Mouse (Mus musculus): ENCODE data around the gene Rcor1. TPM values are rescaled to one million over a fixed set of nuclear protein-coding genes. Genes with fewer than 3 reads are reported as not detected.
A peak's percentile ranks its signal among the peaks of the same experiment; 100 is the strongest.

Rcor1 gene
- polyA plus RNA-seq, 1 experiment, result 14.6 TPM

GRCm38 (mm10) chr12:111028176-111029167 lies 10.7 kb upstream of the Rcor1 start:
- 61% methylated on average over 19 of the region's 19 CpGs for WGBS
- no peaks in the 10 kb centered on the region; the same call in 1 of the 2 replicates for H3K4me1 ChIP-seq (ENCODE audit: control insufficient read depth, insufficient read depth, low read length)
- H3K27ac ChIP-seq (ENCODE audit: control insufficient read depth, insufficient read depth, low read depth, low read length, poor library complexity), result peak overlapping the region; percentile 59
- no peak for TF ChIP-seq POLR2A (IDR thresholded peaks at IDR 0.05; ENCODE audit: borderline replicate concordance, control insufficient read depth, low read depth, low read length)
- no peak for TF ChIP-seq CTCF (IDR thresholded peaks at IDR 0.05; ENCODE audit: control insufficient read depth, insufficient read depth, low read length)
- H3K4me3 ChIP-seq (replicated peaks; ENCODE audit: control insufficient read depth, low read depth, low read length), result peak overlapping the region; percentile 78

GRCm38 (mm10) chr12:111029291-111029890 lies 9.8 kb upstream of the Rcor1 start:
- no peaks in the 10 kb centered on the region; the same call in 1 of the 2 replicates for H3K4me1 ChIP-seq (ENCODE audit: control insufficient read depth, insufficient read depth, low read length)
- 41% methylated on average over 7 of the region's 7 CpGs for WGBS
- no peak for TF ChIP-seq CTCF (IDR thresholded peaks at IDR 0.05; ENCODE audit: control insufficient read depth, insufficient read depth, low read length)
- TF ChIP-seq POLR2A (IDR thresholded peaks at IDR 0.05; ENCODE audit: borderline replicate concordance, control insufficient read depth, low read depth, low read length), result no peak
- H3K4me3 ChIP-seq (replicated peaks; ENCODE audit: control insufficient read depth, low read depth, low read length), result peak overlapping the region; percentile 51
- H3K27ac ChIP-seq (ENCODE audit: control insufficient read depth, insufficient read depth, low read depth, low read length, poor library complexity), result no peak overlapping the region

DNA sequence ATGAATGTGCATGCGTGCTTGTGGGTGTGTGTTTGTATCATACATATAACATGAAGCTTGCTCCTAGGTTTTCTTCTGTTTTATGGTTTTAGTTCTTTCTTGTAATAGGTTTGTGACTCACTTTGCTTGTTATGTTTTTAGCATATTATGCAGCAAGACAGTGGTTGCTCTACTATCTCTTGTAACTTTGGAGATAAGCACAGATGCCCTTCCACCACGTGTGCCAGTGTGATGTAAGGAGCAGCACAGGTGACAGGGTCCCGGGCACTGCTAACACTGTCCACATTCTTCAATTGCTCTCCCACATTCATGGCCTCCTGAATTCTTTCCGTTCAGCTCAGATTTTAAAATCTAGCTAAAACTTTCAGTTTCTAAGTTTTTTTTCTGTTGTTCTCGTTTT lies 6.3 kb upstream of the Rcor1 start:
- Histone ChIP-seq H3K27ac (ENCODE audit: control insufficient read depth, insufficient read depth, low read depth, low read length, poor library complexity) (no peak overlapping the region), H3K4me3 (replicated peaks; ENCODE audit: control insufficient read depth, low read depth, low read length) (no peak overlapping the region), H3K4me1 (ENCODE audit: control insufficient read depth, insufficient read depth, low read length) (peaks cover 6% of the 10 kb centered on the region)
- 68% methylated on average over 5 of the region's 5 CpGs for WGBS
- TF ChIP-seq POLR2A (IDR thresholded peaks at IDR 0.05; ENCODE audit: borderline replicate concordance, control insufficient read depth, low read depth, low read length), result no peak
- no peak for TF ChIP-seq CTCF (IDR thresholded peaks at IDR 0.05; ENCODE audit: control insufficient read depth, insufficient read depth, low read length)

DNA sequence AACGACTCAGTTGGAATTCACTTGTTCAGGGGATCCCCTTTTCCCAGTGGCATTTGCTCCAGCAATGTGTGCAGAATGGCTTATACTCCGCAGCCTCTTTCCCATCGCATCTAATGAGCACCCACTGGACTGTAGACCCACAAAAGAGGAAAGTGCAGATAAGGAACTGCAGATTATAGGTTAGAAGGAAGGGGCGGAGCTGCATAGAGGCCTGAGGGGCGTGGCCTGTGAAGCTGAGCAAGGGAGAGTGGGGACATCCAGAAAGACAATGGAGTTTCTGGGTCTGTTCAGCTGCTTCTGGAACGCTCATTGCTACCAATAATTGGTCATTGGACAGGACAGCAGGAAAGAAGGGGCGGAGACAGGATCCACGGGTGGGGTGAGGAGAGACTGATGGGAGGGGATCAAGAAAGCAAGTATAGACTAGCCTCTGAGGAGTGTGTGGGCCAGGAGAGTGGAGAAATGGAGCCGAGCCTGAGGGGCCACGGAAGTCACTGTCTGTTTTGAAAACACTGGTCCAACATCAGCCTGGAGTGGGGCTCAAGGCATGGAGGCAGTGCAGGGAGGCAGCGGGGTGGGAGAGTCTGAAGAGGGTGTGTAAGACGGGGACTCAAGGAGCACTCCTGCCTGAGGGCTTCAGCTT lies 3.8 kb upstream of the Rcor1 start:
- H3K27ac ChIP-seq (ENCODE audit: control insufficient read depth, insufficient read depth, low read depth, low read length, poor library complexity), result peak overlapping the region; percentile 12; the same call in 1 of the 2 replicates
- peaks cover 6% of the 10 kb centered on the region for H3K4me1 ChIP-seq (ENCODE audit: control insufficient read depth, insufficient read depth, low read length)
- no peak for TF ChIP-seq CTCF (IDR thresholded peaks at IDR 0.05; ENCODE audit: control insufficient read depth, insufficient read depth, low read length)
- no peak for TF ChIP-seq POLR2A (IDR thresholded peaks at IDR 0.05; ENCODE audit: borderline replicate concordance, control insufficient read depth, low read depth, low read length)
- WGBS, result 20% methylated on average over 12 of the region's 12 CpGs
- H3K4me3 ChIP-seq (replicated peaks; ENCODE audit: control insufficient read depth, low read depth, low read length), result peak overlapping the region; percentile 4

DNA sequence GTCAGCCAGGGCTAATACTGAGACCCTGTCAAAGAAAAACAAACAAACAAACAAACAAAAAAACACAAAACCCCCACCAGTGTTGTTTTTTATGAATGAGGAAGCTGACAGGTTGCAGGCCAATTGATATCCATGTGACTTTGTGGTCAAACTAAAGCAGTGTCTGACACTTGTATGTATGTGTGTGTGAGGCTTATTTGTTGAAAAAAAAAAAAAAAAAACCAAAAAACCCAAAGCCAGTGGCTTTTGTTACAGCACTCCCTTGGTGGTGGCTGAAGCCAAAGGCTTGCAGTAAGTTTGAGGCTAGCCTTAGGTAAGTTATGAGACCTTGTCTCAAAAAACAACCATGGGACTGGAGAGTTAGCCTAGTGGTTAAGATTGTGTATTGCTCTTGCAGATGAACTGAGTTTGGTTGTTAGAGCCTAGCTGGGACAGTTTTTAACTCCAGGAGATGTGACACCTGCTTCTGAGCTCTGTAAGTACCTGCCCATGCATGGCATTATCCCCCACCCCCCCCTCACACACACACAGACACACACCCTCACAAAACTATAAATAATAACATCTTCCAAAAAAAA lies 2.9 kb upstream of the Rcor1 start:
- Histone ChIP-seq H3K4me1 (ENCODE audit: control insufficient read depth, insufficient read depth, low read length) (peaks cover 6% of the 10 kb centered on the region), H3K27ac (ENCODE audit: control insufficient read depth, insufficient read depth, low read depth, low read length, poor library complexity) (no peak overlapping the region), H3K4me3 (replicated peaks; ENCODE audit: control insufficient read depth, low read depth, low read length) (no peak overlapping the region)
- TF ChIP-seq CTCF (IDR thresholded peaks at IDR 0.05; ENCODE audit: control insufficient read depth, insufficient read depth, low read length) (no peak), POLR2A (IDR thresholded peaks at IDR 0.05; ENCODE audit: borderline replicate concordance, control insufficient read depth, low read depth, low read length) (no peak)

GRCm38 (mm10) chr12:111037241-111038180 lies 1.6 kb upstream of the Rcor1 start:
- peaks cover 6% of the 10 kb centered on the region for H3K4me1 ChIP-seq (ENCODE audit: control insufficient read depth, insufficient read depth, low read length)
- peak overlapping the region; percentile 38 for H3K27ac ChIP-seq (ENCODE audit: control insufficient read depth, insufficient read depth, low read depth, low read length, poor library complexity)
- no peak for TF ChIP-seq POLR2A (IDR thresholded peaks at IDR 0.05; ENCODE audit: borderline replicate concordance, control insufficient read depth, low read depth, low read length)
- TF ChIP-seq CTCF (IDR thresholded peaks at IDR 0.05; ENCODE audit: control insufficient read depth, insufficient read depth, low read length), result no peak
- 43% methylated on average over 18 of the region's 18 CpGs for WGBS
- H3K4me3 ChIP-seq (replicated peaks; ENCODE audit: control insufficient read depth, low read depth, low read length), result no peak overlapping the region

All from bone marrow, adult 2 months (tissue).